26 mouse cellular contexts compared by ENCODE assay signal in genomic region chr2:152629904-152630303, GRCm38 (mm10). TPM values are rescaled to one million over a fixed set of nuclear protein-coding genes. Genes with fewer than 3 reads are reported as not detected.
DNase-seq lines count a peak whose midpoint lies in the region; ATAC-seq and TF ChIP-seq lines count a peak whose summit lies in the region.
"Had no signal": no experiment of that assay in that cellular context is flagged by ENCODE, and none has a peak within 500 bp of the region (broad histone marks: within the 10 kb centered on the region; RNA-seq: fewer than 3 reads in every experiment).

No protein-coding gene starts in this region.

- H3K27me3 ChIP-seq in heart, embryonic 16.5 days (ENCODE audit: control insufficient read depth, insufficient read depth, low read length): peaks cover 30% of the 10 kb centered on the region
- peaks cover 50% of the 10 kb centered on the region for H3K27me3 ChIP-seq in heart, embryonic 10.5 days (ENCODE audit: insufficient read depth, poor library complexity, severe bottlenecking)
- H3K27me3 ChIP-seq in kidney, embryonic 15.5 days: peaks cover 22% of the 10 kb centered on the region
- no peaks in the 10 kb centered on the region for H3K27me3 ChIP-seq in Patski

- H3K4me3 ChIP-seq in gastrocnemius, adult 2 months: peak overlapping the region; percentile 74
- no peak overlapping the region for H3K4me3 ChIP-seq in heart, embryonic 16.5 days (ENCODE audit: low read length)
- no peak overlapping the region for H3K4me3 ChIP-seq in heart, embryonic 10.5 days
- H3K4me3 ChIP-seq in kidney, embryonic 15.5 days (replicated peaks): peak overlapping the region; percentile 67
- H3K4me3 ChIP-seq: embryonic facial prominence, embryonic 15.5 days; erythroblast, embryonic 14.5 days; forebrain, embryonic 10.5 days; hindbrain, embryonic 15.5 days had no signal

- H3K9me3 ChIP-seq in heart, embryonic 16.5 days (replicated peaks; ENCODE audit: control insufficient read depth, low read length): no peaks in the 10 kb centered on the region
- no peaks in the 10 kb centered on the region for H3K9me3 ChIP-seq in heart, embryonic 10.5 days
- no peaks in the 10 kb centered on the region for H3K9me3 ChIP-seq in kidney, embryonic 15.5 days (replicated peaks)
- H3K9me3 ChIP-seq: embryonic facial prominence, embryonic 15.5 days; forebrain, embryonic 10.5 days; hindbrain, embryonic 15.5 days had no signal

- H3K36me3 ChIP-seq in heart, embryonic 16.5 days (ENCODE audit: control insufficient read depth, insufficient read depth): no peaks in the 10 kb centered on the region; the same call in 1 of the 2 replicates
- no peaks in the 10 kb centered on the region for H3K36me3 ChIP-seq in heart, embryonic 10.5 days
- peaks cover 20% of the 10 kb centered on the region for H3K36me3 ChIP-seq in kidney, embryonic 15.5 days
- H3K36me3 ChIP-seq: embryonic facial prominence, embryonic 15.5 days; forebrain, embryonic 10.5 days; hindbrain, embryonic 15.5 days had no signal

- in situ Hi-C loops in Patski (cut with MboI; ENCODE audit: low pct_unique_long_range_greater_than_20kb): no loop called here

- 65% methylated on average over 6 of the region's 6 CpGs for WGBS in heart, embryonic 16.5 days
- 70% methylated on average over 6 of the region's 6 CpGs for WGBS in heart, embryonic 10.5 days
- whole genome bisulfite sequencing in kidney, embryonic 15.5 days: 83% methylated on average over 6 of the region's 6 CpGs

- peak overlapping the region; percentile 74; the same call in 1 of the 2 replicates for H3K4me2 ChIP-seq in heart, embryonic 16.5 days (ENCODE audit: low read depth, low read length)
- H3K4me2 ChIP-seq in kidney, embryonic 15.5 days: peak overlapping the region; percentile 83
- H3K4me2 ChIP-seq: embryonic facial prominence, embryonic 15.5 days; hindbrain, embryonic 15.5 days had no signal

- H3K27ac ChIP-seq in gastrocnemius, adult 2 months: peak overlapping the region; percentile 87
- H3K27ac ChIP-seq in heart, embryonic 16.5 days (ENCODE audit: low read length): no peak overlapping the region
- no peak overlapping the region for H3K27ac ChIP-seq in heart, embryonic 10.5 days
- H3K27ac ChIP-seq in kidney, embryonic 15.5 days: peak overlapping the region; percentile 19; the same call in 1 of the 2 replicates
- H3K27ac ChIP-seq: embryonic facial prominence, embryonic 15.5 days; forebrain, embryonic 10.5 days; hindbrain, embryonic 15.5 days had no signal

- no peak overlapping the region for H3K9ac ChIP-seq in heart, embryonic 16.5 days (ENCODE audit: low read length)
- H3K9ac ChIP-seq in kidney, embryonic 15.5 days: no peak overlapping the region
- H3K9ac ChIP-seq: embryonic facial prominence, embryonic 15.5 days; hindbrain, embryonic 15.5 days had no signal

- no peak for TF ChIP-seq CTCF in gastrocnemius, adult 2 months (IDR thresholded peaks at IDR 0.05)
- no peak for TF ChIP-seq CTCF in Patski (IDR thresholded peaks at IDR 0.05)

- intact Hi-C loops in gastrocnemius, adult 2 months (cut with DNase I): no loop called here
- intact Hi-C loops in gastrocnemius, postnatal 14 days (cut with DNase I; ENCODE audit: low total_unique reads): no loop called here

- CTCF ChIA-PET in Patski (lab: Charles Lee): interaction anchor here (1.0 to 2.0 kb wide), 3 partner anchors 11 to 39 kb away, joined by 3 to 8 read pairs (median 4); partner anchors contain the start of gene H13

- POLR2A ChIA-PET in Patski (lab: Charles Lee): no interaction called here

- DNase-seq in gastrocnemius, adult 2 months: no peak
- no peak for DNase-seq in gastrocnemius, postnatal 14 days
- no peak for DNase-seq in heart, embryonic 10.5 days (ENCODE audit: low spot score)
- DNase-seq in kidney, postnatal 25 days: no peak
- no peak for DNase-seq in Patski (ENCODE audit: low read depth, low spot score)
- no peak for DNase-seq in adrenal gland, postnatal 14 days
- DNase-seq: adrenal gland, adult 2 months; adrenal gland, postnatal 36 days; cerebellum, adult 2 months; cerebellum, postnatal 10 days; embryo, embryonic 11 days; gastrocnemius, postnatal 10 days; heart, postnatal 14 days had no signal

- no peak for ATAC-seq in heart, embryonic 16.5 days (replicated peaks; ENCODE audit: extremely low read depth, insufficient read depth, low FRiP score)
- no peak for ATAC-seq in kidney, embryonic 15.5 days (replicated peaks; ENCODE audit: low FRiP score)
- peak; percentile 58 for ATAC-seq in Patski
- ATAC-seq: forebrain, embryonic 14.5 days; intestine, postnatal 0 days had no signal

- H3K4me1 ChIP-seq in heart, embryonic 16.5 days (ENCODE audit: control insufficient read depth, insufficient read depth, low read length): peaks cover 17% of the 10 kb centered on the region
- H3K4me1 ChIP-seq in heart, embryonic 10.5 days: peaks cover 52% of the 10 kb centered on the region
- peaks cover 93% of the 10 kb centered on the region for H3K4me1 ChIP-seq in kidney, embryonic 15.5 days

RNA-seq across cellular contexts. Expression of gene Rem1, which starts 3.2 kb away (rescaled TPM):
- total RNA-seq in gastrocnemius, adult 2 months (2021): 1 to 10 TPM; 2.4 to 3.0 TPM
- total RNA-seq in gastrocnemius, postnatal 14 days (2021): 1 to 10 TPM; 5.2 to 7.3 TPM
- 12.8 and 14.8 TPM in 2 replicates for polyA plus RNA-seq in heart, embryonic 16.5 days (2015; fragmentation: Nextera tagmentation; extraction: Ambion mirVana)
- 4.9 and 5.1 TPM in 2 replicates for polyA plus RNA-seq in heart, embryonic 10.5 days (2016; fragmentation: Nextera tagmentation; extraction: Ambion mirVana)
- polyA plus RNA-seq in kidney, embryonic 15.5 days (2015; fragmentation: Nextera tagmentation; extraction: Ambion mirVana): 59.1 and 62.5 TPM in 2 replicates
- not detected for polyA plus RNA-seq in Patski (2021)
- 8.3 and 9.8 TPM in 2 replicates for total RNA-seq in adrenal gland, postnatal 14 days (2021)
- total RNA-seq: MEL had no signal
- polyA plus RNA-seq: erythroblast, embryonic 14.5 days had no signal

RNA-seq across cellular contexts. Expression of gene Defb25, which starts 7.1 kb away (rescaled TPM):
- not detected for total RNA-seq in gastrocnemius, adult 2 months (2021)
- 1 to 10 TPM; 1.3 to 1.4 TPM for total RNA-seq in gastrocnemius, postnatal 14 days (2021)
- polyA plus RNA-seq in heart, embryonic 16.5 days (2015; fragmentation: Nextera tagmentation; extraction: Ambion mirVana): 0.88 TPM in 1 of 2 replicates, not detected in the other
- 0.67 TPM in 1 of 2 replicates, not detected in the other for polyA plus RNA-seq in heart, embryonic 10.5 days (2016; fragmentation: Nextera tagmentation; extraction: Ambion mirVana)
- polyA plus RNA-seq in kidney, embryonic 15.5 days (2015; fragmentation: Nextera tagmentation; extraction: Ambion mirVana): 23.2 and 25.2 TPM in 2 replicates
- not detected for polyA plus RNA-seq in Patski (2021)
- total RNA-seq in adrenal gland, postnatal 14 days (2021): 1.6 TPM in 1 of 2 replicates, not detected in the other
- total RNA-seq: adrenal gland, adult 2 months; heart, adult 8-10 months; heart, postnatal 14 days; MEL had no signal
- polyA plus RNA-seq: cerebellum, adult 2 months; embryonic facial prominence, embryonic 11.5 days; erythroblast, embryonic 14.5 days; forebrain, embryonic 10.5 days; forebrain, embryonic 14.5 days; hindbrain, embryonic 11.5 days; hindbrain, embryonic 15.5 days had no signal

RNA-seq across cellular contexts. Expression of gene Defb36, which starts 25.8 kb away (rescaled TPM):
- total RNA-seq in gastrocnemius, adult 2 months (2021): not detected
- not detected for total RNA-seq in gastrocnemius, postnatal 14 days (2021)
- polyA plus RNA-seq in heart, embryonic 16.5 days (2015; fragmentation: Nextera tagmentation; extraction: Ambion mirVana): not detected in 2 replicates
- not detected in 2 replicates for polyA plus RNA-seq in heart, embryonic 10.5 days (2016; fragmentation: Nextera tagmentation; extraction: Ambion mirVana)
- polyA plus RNA-seq in kidney, embryonic 15.5 days (2015; fragmentation: Nextera tagmentation; extraction: Ambion mirVana): 0.67 and 0.88 TPM in 2 replicates
- polyA plus RNA-seq in Patski (2021): not detected
- not detected in 2 replicates for total RNA-seq in adrenal gland, postnatal 14 days (2021)
- total RNA-seq: gastrocnemius, postnatal 10 days; heart, adult 8-10 months; heart, postnatal 14 days; MEL had no signal
- polyA plus RNA-seq: C2C12; cerebellum, adult 2 months; embryonic facial prominence, embryonic 11.5 days; embryonic facial prominence, embryonic 15.5 days; erythroblast, embryonic 14.5 days; forebrain, embryonic 10.5 days; forebrain, embryonic 14.5 days; hindbrain, embryonic 11.5 days; hindbrain, embryonic 15.5 days; intestine, postnatal 0 days had no signal

RNA-seq across cellular contexts. Expression of gene Defb45, which starts 30.7 kb away (rescaled TPM):
- total RNA-seq in gastrocnemius, adult 2 months (2021): not detected
- total RNA-seq in gastrocnemius, postnatal 14 days (2021): not detected
- not detected in 2 replicates for polyA plus RNA-seq in heart, embryonic 16.5 days (2015; fragmentation: Nextera tagmentation; extraction: Ambion mirVana)
- polyA plus RNA-seq in heart, embryonic 10.5 days (2016; fragmentation: Nextera tagmentation; extraction: Ambion mirVana): not detected in 2 replicates
- polyA plus RNA-seq in kidney, embryonic 15.5 days (2015; fragmentation: Nextera tagmentation; extraction: Ambion mirVana): not detected in 2 replicates
- polyA plus RNA-seq in Patski (2021): not detected
- total RNA-seq in adrenal gland, postnatal 14 days (2021): not detected in 2 replicates
- total RNA-seq: adrenal gland, adult 2 months; adrenal gland, postnatal 36 days; gastrocnemius, postnatal 10 days; heart, adult 8-10 months; heart, postnatal 14 days; MEL had no signal
- polyA plus RNA-seq: adrenal gland, adult 2 months; C2C12; cerebellum, adult 2 months; embryonic facial prominence, embryonic 11.5 days; embryonic facial prominence, embryonic 15.5 days; erythroblast, embryonic 14.5 days; forebrain, embryonic 10.5 days; forebrain, embryonic 14.5 days; hindbrain, embryonic 11.5 days; hindbrain, embryonic 15.5 days; intestine, postnatal 0 days had no signal

RNA-seq across cellular contexts. Expression of gene H13, which starts 39.4 kb away (rescaled TPM):
- 10 to 100 TPM; 32.6 to 37.3 TPM for total RNA-seq in gastrocnemius, adult 2 months (2021)
- total RNA-seq in gastrocnemius, postnatal 14 days (2021): 10 to 100 TPM; 45.8 to 49.1 TPM
- polyA plus RNA-seq in heart, embryonic 16.5 days (2015; fragmentation: Nextera tagmentation; extraction: Ambion mirVana): 76.4 and 81.7 TPM in 2 replicates
- polyA plus RNA-seq in heart, embryonic 10.5 days (2016; fragmentation: Nextera tagmentation; extraction: Ambion mirVana): 84.1 and 103 TPM in 2 replicates
- polyA plus RNA-seq in kidney, embryonic 15.5 days (2015; fragmentation: Nextera tagmentation; extraction: Ambion mirVana): 141 and 147 TPM in 2 replicates
- polyA plus RNA-seq in Patski (2021): 137 TPM
- total RNA-seq in adrenal gland, postnatal 14 days (2021): 123 and 139 TPM in 2 replicates

Comparison
In these comparisons a context has a peak if more than half of its experiments do, and no peak if none do; other contexts are left out.
1. H3K27ac ChIP-seq: peak in gastrocnemius, adult 2 months (single experiment) and kidney, embryonic 15.5 days (single experiment); none in heart, embryonic 16.5 days (single experiment) and heart, embryonic 10.5 days (single experiment).
2. H3K4me3 ChIP-seq: peak in gastrocnemius, adult 2 months (single experiment) and kidney, embryonic 15.5 days (single experiment); none in heart, embryonic 16.5 days (single experiment) and heart, embryonic 10.5 days (single experiment).
3. RNA of gene Defb25, which starts 7.1 kb away (polyA plus RNA-seq): 23.2 to 25.2 TPM in kidney, embryonic 15.5 days; 0.88 TPM in heart, embryonic 16.5 days, 0.67 TPM in heart, embryonic 10.5 days and not detected in Patski (single experiment); every median in the first group is over 10 times any median in the second.